Mouse (Mus musculus) embryonic fibroblast, embryonic 13.5 days (primary cell): ENCODE data around the gene Id2.

Experiments used
- CTCF ChIP-seq: IDR thresholded peaks from 2 replicates; pipeline ENCODE4 v1.5.1; 2011; ENCODE audit warnings: mild to moderate bottlenecking, control low read depth, low read length, moderate library complexity, borderline replicate concordance; ENCODE audit not compliant: insufficient read depth
- POLR2A ChIP-seq: IDR thresholded peaks from 2 replicates; pipeline ENCODE4 v1.6.1; 2011; ENCODE audit warnings: low read depth, mild to moderate bottlenecking, control low read depth, low read length, moderate library complexity

DNA sequence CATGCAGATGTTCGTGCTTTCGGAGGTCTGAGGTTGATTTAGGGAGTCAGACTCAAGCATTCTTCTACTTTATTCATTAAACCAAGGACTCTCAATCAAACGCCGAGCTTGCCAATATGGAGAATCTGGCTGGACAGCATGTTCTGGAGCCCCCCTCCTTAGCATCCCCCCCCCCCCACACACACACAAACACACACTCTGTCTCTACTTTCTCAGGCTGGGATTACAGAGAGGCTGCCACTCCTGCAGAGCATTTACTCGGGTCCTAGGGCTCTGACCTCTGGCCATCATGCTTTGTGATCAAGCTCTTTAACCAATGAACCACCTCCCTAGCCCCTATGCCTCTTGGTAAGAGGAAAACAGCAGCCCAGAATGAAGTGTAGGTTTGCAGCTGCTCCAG is 29.3 kb upstream of the Id2 start:
- TF ChIP-seq POLR2A: no peak
- TF ChIP-seq CTCF: no peak
